Mouse (Mus musculus) hindbrain, embryonic 15.5 days (tissue): ENCODE data around the gene Dstn. TPM values are rescaled to one million over a fixed set of nuclear protein-coding genes. Genes with fewer than 3 reads are reported as not detected.

Experiments
- ATAC-seq: fragments of 200-750 bp; cut with Nextera tagmentation; 2 replicates; pipeline ENCODE4 v1.8.0; 2017; ENCODE audit warnings: low read depth, moderate number of reproducible peaks, moderate TSS enrichment; ENCODE audit not compliant: low FRiP score
- H3K27ac ChIP-seq: fragments of 300-500 bp; sonication (generic); replicated peaks from 2 replicates; pipeline ENCODE4 v1.5.1; 2015; ENCODE audit warnings: mild to moderate bottlenecking, inconsistent platforms
- H3K27me3 ChIP-seq: fragments of 300-500 bp; sonication (generic); 2 replicates; pipeline ENCODE4 v1.6.1; 2015; ENCODE audit warnings: control low read depth, inconsistent platforms
- H3K36me3 ChIP-seq: fragments of 300-500 bp; sonication (generic); 2 replicates; pipeline ENCODE4 v1.6.1; 2015; ENCODE audit warnings: control low read depth, inconsistent platforms
- H3K4me1 ChIP-seq: fragments of 300-500 bp; sonication (generic); replicated peaks from 2 replicates; pipeline ENCODE4 v1.6.1; 2015; ENCODE audit warnings: control low read depth, inconsistent platforms
- H3K4me2 ChIP-seq: fragments of 300-500 bp; sonication (generic); 2 replicates; pipeline ENCODE4 v1.6.1; 2015; ENCODE audit warnings: moderate library complexity, mild to moderate bottlenecking, inconsistent platforms
- H3K4me3 ChIP-seq: fragments of 300-500 bp; sonication (generic); 2 replicates; pipeline ENCODE4 v1.5.1; 2015; ENCODE audit warnings: mild to moderate bottlenecking, inconsistent platforms
- H3K9ac ChIP-seq: fragments of 300-500 bp; sonication (generic); 2 replicates; pipeline ENCODE4 v1.6.1; 2015; ENCODE audit warnings: inconsistent platforms
- H3K9me3 ChIP-seq: fragments of 300-500 bp; sonication (generic); 2 replicates; pipeline ENCODE4 v1.6.1; 2016; ENCODE audit warnings: control low read depth, inconsistent platforms
- WGBS: fragments of 180-500 bp; shearing (Covaris S2); methylation state at CpG from one replicate; pipeline ENCODE4 v1.1.7; 2015; 5-methylcytosine and 5-hydroxymethylcytosine counted together
- polyA plus RNA-seq: library from polyadenylated mRNA; unstranded; fragments of >200 nt; fragmentation: Nextera tagmentation; extraction: Ambion mirVana; gene quantifications from 2 replicates; pipeline ENCODE4 v1.2.1, GENCODE M21; 2015

The Dstn gene
- polyA plus RNA-seq, 1 experiment from 2014 or later: 431 TPM

DNA sequence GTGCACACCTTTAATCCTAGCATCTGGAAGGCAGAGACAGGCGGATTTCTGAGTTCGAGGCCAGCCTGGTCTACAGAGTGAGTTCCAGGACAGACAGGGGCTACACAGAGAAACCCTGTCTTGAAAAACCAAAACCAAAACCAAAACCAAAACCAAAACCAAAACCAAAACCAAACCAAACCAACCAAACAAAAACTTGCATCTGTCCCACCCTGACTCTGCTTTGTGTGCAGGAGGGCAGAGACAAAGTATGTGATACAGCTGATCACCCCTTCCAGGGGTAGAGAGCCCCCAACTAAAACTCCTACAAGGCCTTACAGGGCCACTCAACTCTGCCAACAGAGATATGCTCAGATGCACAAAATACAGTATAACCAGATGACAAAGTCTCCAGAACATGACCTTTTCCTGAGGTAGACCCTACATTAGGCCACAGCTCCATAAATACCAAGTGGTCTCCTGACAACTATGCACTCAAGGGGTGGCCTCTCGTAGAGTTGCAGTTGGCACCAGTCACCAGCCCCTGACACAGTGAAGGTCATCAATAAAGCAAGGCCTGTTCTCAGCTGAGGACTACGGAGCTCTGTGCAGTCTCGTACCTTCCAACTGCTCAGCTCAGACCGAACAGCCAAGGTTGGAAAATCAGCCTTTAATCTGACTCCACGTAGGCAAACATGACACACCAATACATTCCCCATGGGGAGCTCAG is 77.0 kb downstream of the Dstn start:
- Histone ChIP-seq H3K4me1 (peaks cover 8% of the 10 kb centered on the region; the same call in 1 of the 2 replicates), H3K27me3 (no peaks in the 10 kb centered on the region), H3K4me3 (no peak overlapping the region), H3K9me3 (no peaks in the 10 kb centered on the region), H3K27ac (no peak overlapping the region), H3K4me2 (no peak overlapping the region), H3K9ac (no peak overlapping the region), H3K36me3 (no peaks in the 10 kb centered on the region)
- ATAC-seq: no peak
- 85% methylated on average over 7 of the region's 7 CpGs for WGBS

Other genes starting within 250 kb of the Dstn start
- 1.5 and 2.1 TPM in 2 replicates for gene Bfsp1, start 52.1 kb upstream of the Dstn start, polyA plus RNA-seq
- gene Rrbp1, start 95.9 kb downstream of the Dstn start, polyA plus RNA-seq: 32.3 and 37.5 TPM in 2 replicates
- gene Banf2, start 117.7 kb downstream of the Dstn start, polyA plus RNA-seq: not detected in 2 replicates